Mouse (Mus musculus): ENCODE results near the gene Ccl24. TPM values are rescaled to one million over a fixed set of nuclear protein-coding genes. Genes with fewer than 3 reads are reported as not detected.

Ccl24 gene
- polyA plus RNA-seq, 1 experiment from 2014 or later, result 0.48 TPM

DNA sequence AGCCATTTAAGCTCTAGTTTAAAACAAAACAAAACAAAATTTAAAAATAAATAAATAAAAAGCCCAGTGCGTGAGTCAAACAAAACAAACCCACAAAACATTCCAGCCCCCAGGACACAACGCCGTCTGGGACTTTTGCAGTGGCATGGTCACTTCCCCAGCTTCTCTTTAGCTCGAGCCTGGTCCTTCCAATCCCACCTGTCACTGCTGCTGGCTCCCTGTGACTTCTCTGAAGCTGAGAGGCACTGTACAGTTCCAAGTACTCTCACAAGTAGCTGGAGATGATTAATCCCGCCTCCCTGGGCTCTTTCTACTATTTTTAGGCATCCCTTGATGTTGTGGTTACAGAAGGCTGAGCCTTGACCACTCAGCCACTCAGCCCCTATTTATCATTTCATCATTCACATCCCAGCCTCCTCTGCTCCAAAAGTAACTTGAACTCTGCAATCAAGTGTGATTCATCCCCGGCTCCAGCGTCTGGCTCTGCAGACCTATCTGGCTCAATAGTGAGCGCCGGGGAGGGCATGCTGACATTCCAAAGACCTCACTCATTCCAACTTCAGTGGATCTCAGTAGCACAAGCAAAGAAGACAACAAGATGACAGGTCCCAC lies 50.6 kb downstream of the Ccl24 start:
- Histone ChIP-seq H3K4me2 (ENCODE audit: low read depth) (no peak overlapping the region), H3K4me3 (ENCODE audit: low read depth, low read length) (no peak overlapping the region), H3K4me1 (ENCODE audit: control insufficient read depth, insufficient read depth, low read length) (no peaks in the 10 kb centered on the region), H3K9ac (ENCODE audit: low read length) (no peak overlapping the region), H3K27me3 (ENCODE audit: control insufficient read depth, insufficient read depth, low read length) (no peaks in the 10 kb centered on the region), H3K36me3 (ENCODE audit: control insufficient read depth, insufficient read depth, low read length) (no peaks in the 10 kb centered on the region), H3K9me3 (ENCODE audit: control insufficient read depth, low read length) (no peaks in the 10 kb centered on the region), H3K27ac (ENCODE audit: low read depth, low read length) (no peak overlapping the region)
- WGBS, result 83% methylated on average over 9 of the region's 9 CpGs
- DNase-seq (ENCODE audit: low spot score) (no peak), ATAC-seq (ENCODE audit: insufficient read depth, low FRiP score, low TSS enrichment) (no peak)

Other genes with a start within 250 kb of the Ccl24 start
- gene Fkbp6, start 223.0 kb downstream of the Ccl24 start, polyA plus RNA-seq (2014; fragmentation: Nextera tagmentation; extraction: Ambion mirVana), result not detected in 2 replicates
- gene Trim50, start 219.8 kb downstream of the Ccl24 start, polyA plus RNA-seq (2014; fragmentation: Nextera tagmentation; extraction: Ambion mirVana), result not detected in 2 replicates
- gene Nsun5, start 203.1 kb downstream of the Ccl24 start, polyA plus RNA-seq (2014; fragmentation: Nextera tagmentation; extraction: Ambion mirVana), result 30.3 and 30.5 TPM in 2 replicates
- gene Pom121, start 178.5 kb downstream of the Ccl24 start, polyA plus RNA-seq (2014; fragmentation: Nextera tagmentation; extraction: Ambion mirVana), result 19.9 and 20.3 TPM in 2 replicates
- 55.5 and 57.3 TPM in 2 replicates for gene Hip1, start 27.9 kb downstream of the Ccl24 start, polyA plus RNA-seq (2014; fragmentation: Nextera tagmentation; extraction: Ambion mirVana)
- gene Ccl26, start 9.5 kb downstream of the Ccl24 start, polyA plus RNA-seq (2014; fragmentation: Nextera tagmentation; extraction: Ambion mirVana), result not detected in 2 replicates
- 63.7 and 66.6 TPM in 2 replicates for gene Rhbdd2, start 59.6 kb upstream of the Ccl24 start, polyA plus RNA-seq (2014; fragmentation: Nextera tagmentation; extraction: Ambion mirVana)
- 87.3 and 93.9 TPM in 2 replicates for gene Por, start 97.0 kb upstream of the Ccl24 start, polyA plus RNA-seq (2014; fragmentation: Nextera tagmentation; extraction: Ambion mirVana)
- 59.4 and 63.0 TPM in 2 replicates for gene Tmem120a, start 171.4 kb upstream of the Ccl24 start, polyA plus RNA-seq (2014; fragmentation: Nextera tagmentation; extraction: Ambion mirVana)
- 0.24 TPM in 1 of 2 replicates, not detected in the other for gene Styxl1, start 205.3 kb upstream of the Ccl24 start, polyA plus RNA-seq (2014; fragmentation: Nextera tagmentation; extraction: Ambion mirVana)
- 602 and 630 TPM in 2 replicates for gene Mdh2, start 205.4 kb upstream of the Ccl24 start, polyA plus RNA-seq (2014; fragmentation: Nextera tagmentation; extraction: Ambion mirVana)
- gene Srrm3, start 233.8 kb upstream of the Ccl24 start, polyA plus RNA-seq (2014; fragmentation: Nextera tagmentation; extraction: Ambion mirVana), result 22.9 and 25.5 TPM in 2 replicates